Mouse (Mus musculus): ENCODE measurements around the gene Rpgrip1. TPM values are rescaled to one million over a fixed set of nuclear protein-coding genes. Genes with fewer than 3 reads are reported as not detected.

Rpgrip1 gene
- total and polyA plus RNA-seq, 3 experiments: 4.8 to 36.0 TPM; not detected in 1

- peaks cover 0 to 4% of the 10 kb centered on the region in 2 experiments; a peak in 3 of 4 replicates for H3K27me3 ChIP-seq (ENCODE audit: control insufficient read depth in 1 of 2, insufficient read depth in 2 of 2, low read length in 2 of 2)
- TF ChIP-seq RCOR1 (IDR thresholded peaks at IDR 0.05; ENCODE audit: low read depth, low read length) (no peak), POLR2AphosphoS5 (IDR thresholded peaks at IDR 0.05; ENCODE audit: borderline replicate concordance, low read depth, low read length) (no peak), BHLHE40 (IDR thresholded peaks at IDR 0.05; ENCODE audit: borderline replicate concordance, low read depth, low read length) (no peak), GATA1 (IDR thresholded peaks at IDR 0.05; ENCODE audit: low read depth, low read length) (no peak), MAFK (IDR thresholded peaks at IDR 0.05; ENCODE audit: borderline replicate concordance, low read depth, low read length) (no peak)
- no peak for DNase-seq (ENCODE audit: low read depth, low spot score)
- H3K36me3 ChIP-seq (ENCODE audit: control insufficient read depth in 1 of 2, insufficient read depth in 2 of 2, low read length in 2 of 2): no peaks in the 10 kb centered on the region
- no peak overlapping the region for H3K9ac ChIP-seq (ENCODE audit: control insufficient read depth, low read depth, low read length, poor library complexity, severe bottlenecking)
- H3K4me1 ChIP-seq (ENCODE audit: control insufficient read depth in 1 of 2, insufficient read depth in 2 of 2, low read length in 2 of 2): no peaks in the 10 kb centered on the region
- no peaks in the 10 kb centered on the region for H3K79me2 ChIP-seq (ENCODE audit: control insufficient read depth, insufficient read depth, low read length, poor library complexity)
- H3K4me3 ChIP-seq (ENCODE audit: control insufficient read depth in 1 of 2, insufficient read depth in 1 of 2, low read depth in 2 of 2, low read length in 2 of 2): no peak overlapping the region
- no peaks in the 10 kb centered on the region for H3K9me3 ChIP-seq (replicated peaks; ENCODE audit: insufficient read depth, low read length)
- H3K27ac ChIP-seq (ENCODE audit: control insufficient read depth, low read depth, low read length): no peak overlapping the region
Measured at GRCm38 (mm10) chr14:52117241-52117640, 6.7 kb downstream of the Rpgrip1 start.

DNA sequence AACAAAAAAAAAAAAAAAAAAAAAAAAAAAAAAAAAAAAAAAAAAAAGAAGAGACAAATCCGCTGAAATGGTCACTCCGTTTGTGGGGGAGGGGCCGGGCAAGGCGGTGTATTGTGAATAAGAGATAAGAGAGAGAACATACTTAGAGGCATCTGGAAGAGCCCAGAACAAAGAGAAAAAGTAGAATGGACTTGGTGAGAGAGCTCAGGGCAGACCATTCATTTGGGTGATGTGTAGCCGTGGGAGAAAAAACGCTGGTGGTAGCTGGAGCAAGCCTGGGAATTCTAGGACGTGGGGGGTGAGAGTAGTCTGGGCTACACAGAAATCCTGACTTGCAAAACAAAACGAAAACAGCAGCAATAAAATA is 7.9 kb downstream of the Rpgrip1 start:
- Histone ChIP-seq H3K4me1 (ENCODE audit: control insufficient read depth in 1 of 2, insufficient read depth in 2 of 2, low read length in 2 of 2) (no peaks in the 10 kb centered on the region), H3K9ac (ENCODE audit: control insufficient read depth, low read depth, low read length, poor library complexity, severe bottlenecking) (no peak overlapping the region), H3K27ac (ENCODE audit: control insufficient read depth, low read depth, low read length) (no peak overlapping the region), H3K4me3 (ENCODE audit: control insufficient read depth in 1 of 2, insufficient read depth in 1 of 2, low read depth in 2 of 2, low read length in 2 of 2) (no peak overlapping the region), H3K79me2 (ENCODE audit: control insufficient read depth, insufficient read depth, low read length, poor library complexity) (no peaks in the 10 kb centered on the region), H3K36me3 (ENCODE audit: control insufficient read depth in 1 of 2, insufficient read depth in 2 of 2, low read length in 2 of 2) (no peaks in the 10 kb centered on the region), H3K9me3 (replicated peaks; ENCODE audit: insufficient read depth, low read length) (no peaks in the 10 kb centered on the region), H3K27me3 (ENCODE audit: control insufficient read depth in 1 of 2, insufficient read depth in 2 of 2, low read length in 2 of 2) (peaks cover 0 to 4% of the 10 kb centered on the region in 2 experiments; a peak in 3 of 4 replicates)
- TF ChIP-seq ZMIZ1 (IDR thresholded peaks at IDR 0.05; ENCODE audit: low read depth, low read length) (no peak), HCFC1 (IDR thresholded peaks at IDR 0.05; ENCODE audit: low read depth, low read length) (no peak), TAL1 (IDR thresholded peaks at IDR 0.05; ENCODE audit: low read length) (no peak), SMC3 (IDR thresholded peaks at IDR 0.05; ENCODE audit: low read depth, low read length) (no peak), ZC3H11A (IDR thresholded peaks at IDR 0.05; ENCODE audit: low read depth, low read length) (no peak), RAD21 (IDR thresholded peaks at IDR 0.05; ENCODE audit: low read depth, low read length) (no peak), JUND (IDR thresholded peaks at IDR 0.05; ENCODE audit: low read depth, low read length) (no peak), BHLHE40 (IDR thresholded peaks at IDR 0.05; ENCODE audit: borderline replicate concordance, low read depth, low read length) (no peak), MAX (IDR thresholded peaks at IDR 0.05; ENCODE audit: low read length) (no peak), GABPA (IDR thresholded peaks at IDR 0.05; ENCODE audit: low read depth, low read length) (no peak), KAT2A (conservative IDR thresholded peaks at IDR 0.05; ENCODE audit: low read depth, low read length) (no peak), UBTF (IDR thresholded peaks at IDR 0.05; ENCODE audit: borderline replicate concordance, insufficient read depth, low read depth, low read length) (no peak)
- no peak for DNase-seq (ENCODE audit: low read depth, low spot score)
